Mouse (Mus musculus) heart, postnatal 0 days (tissue): ENCODE results near the gene Tap1. TPM values are rescaled to one million over a fixed set of nuclear protein-coding genes. Genes with fewer than 3 reads are reported as not detected.

Experiments used
- ATAC-seq: fragments of 200-750 bp; cut with Nextera tagmentation; 2 replicates; pipeline ENCODE4 v1.8.0; 2017; ENCODE audit warnings: low read depth, moderate number of reproducible peaks, moderate library complexity; ENCODE audit not compliant: insufficient read depth
- DNase-seq: peaks from one replicate; pipeline ENCODE4 v3.0.0-alpha.2; 2016; ENCODE audit warnings: low spot score
- H3K27ac ChIP-seq: fragments of 300-500 bp; sonication (generic); 2 replicates; pipeline ENCODE4 v1.5.1; 2014; ENCODE audit warnings: low read depth, mild to moderate bottlenecking
- H3K27me3 ChIP-seq: fragments of 300-500 bp; sonication (generic); 2 replicates; pipeline ENCODE4 v1.6.1; 2014; ENCODE audit warnings: low read length, mixed read lengths; ENCODE audit not compliant: control insufficient read depth, insufficient read depth
- H3K36me3 ChIP-seq: fragments of 300-500 bp; sonication (generic); replicated peaks from 2 replicates; pipeline ENCODE4 v1.6.1; 2014; ENCODE audit warnings: low read length, mixed read lengths; ENCODE audit not compliant: control insufficient read depth, insufficient read depth
- H3K4me1 ChIP-seq: fragments of 300-500 bp; sonication (generic); 2 replicates; pipeline ENCODE4 v1.6.1; 2014; ENCODE audit warnings: antibody characterized with exemption; ENCODE audit not compliant: control insufficient read depth, insufficient read depth
- H3K4me2 ChIP-seq: fragments of 300-500 bp; sonication (generic); 2 replicates; pipeline ENCODE4 v1.6.1; 2014; ENCODE audit warnings: low read depth, mild to moderate bottlenecking, low read length, moderate library complexity
- H3K4me3 ChIP-seq: fragments of 300-500 bp; sonication (generic); 2 replicates; pipeline ENCODE4 v1.5.1; 2014; ENCODE audit warnings: low read depth, low read length
- H3K9ac ChIP-seq: fragments of 300-500 bp; sonication (generic); replicated peaks from 2 replicates; pipeline ENCODE4 v1.6.1; 2014; ENCODE audit warnings: low read depth, low read length, mixed read lengths
- H3K9me3 ChIP-seq: fragments of 300-500 bp; sonication (generic); replicated peaks from 2 replicates; pipeline ENCODE4 v1.6.1; 2016; ENCODE audit warnings: low read length; ENCODE audit not compliant: control insufficient read depth
- CTCF ChIP-seq: IDR thresholded peaks from 2 replicates; pipeline ENCODE4 v1.5.1; 2016; ENCODE audit warnings: antibody characterized with exemption, control low read depth, low read depth
- EP300 ChIP-seq: IDR thresholded peaks from 2 replicates; pipeline ENCODE4 v1.6.1; 2016; ENCODE audit warnings: antibody characterized with exemption, low read depth
- WGBS: fragments of 180-500 bp; shearing (Covaris S2); extraction: QIAGEN DNeasy Blood & Tissue Kit; methylation state at CpG from one replicate; pipeline ENCODE4 v1.1.7; 2014; 5-methylcytosine and 5-hydroxymethylcytosine counted together
- polyA plus RNA-seq: library from polyadenylated mRNA; unstranded; fragments of >200 nt; fragmentation: Nextera tagmentation; extraction: Ambion mirVana; gene quantifications from 2 replicates; pipeline ENCODE4 v1.2.1, GENCODE M21; 2015
- total RNA-seq: library from RNA; depleted of rRNA; stranded (reverse); fragments of >200 nt; gene quantifications from 2 replicates; pipeline ENCODE4 v1.2.3, GENCODE M21; 2014; ENCODE audit warnings: low replicate concordance; rRNA removed

Gene Tap1
- total and polyA plus RNA-seq, 2 experiments from 2014 or later = 3.7 to 10.7 TPM

DNA sequence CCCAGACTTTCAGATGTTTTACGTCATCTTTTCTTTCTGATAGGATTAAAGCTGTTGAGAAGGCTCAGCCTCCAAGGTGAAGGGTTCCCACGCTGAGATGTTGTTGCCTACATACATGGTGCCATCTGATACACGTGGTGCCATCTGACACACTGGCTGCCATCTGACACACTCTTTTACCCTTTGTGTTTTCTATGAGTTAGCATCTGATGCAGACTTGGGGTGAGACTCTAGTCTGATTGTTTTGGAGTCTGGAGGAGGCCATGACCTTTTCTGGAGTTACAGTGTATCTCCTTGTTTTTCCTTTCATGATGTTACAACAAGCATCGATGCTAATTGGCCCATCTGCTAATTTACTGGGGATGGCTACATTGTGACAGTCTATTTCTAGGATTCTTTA lies 57.3 kb downstream of the Tap1 start:
- 65% methylated on average over 4 of the region's 4 CpGs for whole genome bisulfite sequencing
- H3K4me1 ChIP-seq = no peaks in the 10 kb centered on the region
- H3K36me3 ChIP-seq = no peaks in the 10 kb centered on the region
- no peak overlapping the region for H3K4me2 ChIP-seq
- DNase-seq = no peak
- H3K27me3 ChIP-seq = no peaks in the 10 kb centered on the region
- TF ChIP-seq CTCF (no peak), EP300 (no peak)
- H3K4me3 ChIP-seq = no peak overlapping the region
- no peak overlapping the region for H3K27ac ChIP-seq
- H3K9me3 ChIP-seq = peaks cover 6% of the 10 kb centered on the region; the same call in 1 of the 2 replicates
- no peak for ATAC-seq
- no peak overlapping the region for H3K9ac ChIP-seq

Other genes with a start within 250 kb of the Tap1 start
- 28.6 and 77.4 TPM in 2 replicates for gene Pfdn6, start 247.2 kb upstream of the Tap1 start, total RNA-seq
- gene Pfdn6, start 247.2 kb upstream of the Tap1 start, polyA plus RNA-seq = 123 and 128 TPM in 2 replicates
- 6.7 and 10.9 TPM in 2 replicates for gene Wdr46, start 246.9 kb upstream of the Tap1 start, total RNA-seq
- 8.9 and 11.1 TPM in 2 replicates for gene Wdr46, start 246.9 kb upstream of the Tap1 start, polyA plus RNA-seq
- gene B3galt4, start 236.1 kb upstream of the Tap1 start, total RNA-seq = 0.53 and 0.70 TPM in 2 replicates
- 5.5 and 6.1 TPM in 2 replicates for gene B3galt4, start 236.1 kb upstream of the Tap1 start, polyA plus RNA-seq
- 28.2 and 31.8 TPM in 2 replicates for gene Vps52, start 231.7 kb upstream of the Tap1 start, total RNA-seq
- gene Vps52, start 231.7 kb upstream of the Tap1 start, polyA plus RNA-seq = 27.8 TPM in 2 replicates
- gene Rps18, start 231.6 kb upstream of the Tap1 start, total RNA-seq = 1,548 and 1,735 TPM in 2 replicates
- 845 and 880 TPM in 2 replicates for gene Rps18, start 231.6 kb upstream of the Tap1 start, polyA plus RNA-seq
- gene H2-K1, start 187.2 kb upstream of the Tap1 start, total RNA-seq = 61.0 and 84.5 TPM in 2 replicates
- 42.9 and 48.4 TPM in 2 replicates for gene H2-K1, start 187.2 kb upstream of the Tap1 start, polyA plus RNA-seq
- 22.5 and 48.5 TPM in 2 replicates for gene Ring1, start 162.9 kb upstream of the Tap1 start, total RNA-seq
- gene Ring1, start 162.9 kb upstream of the Tap1 start, polyA plus RNA-seq = 10.3 and 11.9 TPM in 2 replicates
- gene H2-Ke6, start 159.5 kb upstream of the Tap1 start, total RNA-seq = 80.6 and 101 TPM in 2 replicates
- 58.5 and 64.6 TPM in 2 replicates for gene H2-Ke6, start 159.5 kb upstream of the Tap1 start, polyA plus RNA-seq
- 88.7 and 97.2 TPM in 2 replicates for gene Slc39a7, start 155.9 kb upstream of the Tap1 start, total RNA-seq
- gene Slc39a7, start 155.9 kb upstream of the Tap1 start, polyA plus RNA-seq = 79.7 and 85.4 TPM in 2 replicates
- 29.4 and 36.6 TPM in 2 replicates for gene Rxrb, start 155.7 kb upstream of the Tap1 start, total RNA-seq
- 28.4 and 31.2 TPM in 2 replicates for gene Rxrb, start 155.7 kb upstream of the Tap1 start, polyA plus RNA-seq
- gene Col11a2, start 148.1 kb upstream of the Tap1 start, total RNA-seq = 1.4 and 1.9 TPM in 2 replicates
- 0.25 and 0.29 TPM in 2 replicates for gene Col11a2, start 148.1 kb upstream of the Tap1 start, polyA plus RNA-seq
- gene H2-Oa, start 95.2 kb upstream of the Tap1 start, total RNA-seq = not detected in 2 replicates
- gene H2-Oa, start 95.2 kb upstream of the Tap1 start, polyA plus RNA-seq = not detected in 2 replicates
- gene H2-DMa, start 68.0 kb upstream of the Tap1 start, total RNA-seq = 2.6 and 7.2 TPM in 2 replicates
- gene H2-DMa, start 68.0 kb upstream of the Tap1 start, polyA plus RNA-seq = 4.2 and 4.6 TPM in 2 replicates
- 83.2 and 87.5 TPM in 2 replicates for gene Brd2, start 64.9 kb upstream of the Tap1 start, total RNA-seq
- gene Brd2, start 64.9 kb upstream of the Tap1 start, polyA plus RNA-seq = 33.4 and 38.4 TPM in 2 replicates
- 1.5 TPM in 1 of 2 replicates, not detected in the other for gene H2-DMb2, start 44.2 kb upstream of the Tap1 start, total RNA-seq
- gene H2-DMb2, start 44.2 kb upstream of the Tap1 start, polyA plus RNA-seq = 0.33 and 0.38 TPM in 2 replicates
- gene H2-DMb1, start 34.5 kb upstream of the Tap1 start, total RNA-seq = 0.19 TPM in 1 of 2 replicates, not detected in the other
- gene H2-DMb1, start 34.5 kb upstream of the Tap1 start, polyA plus RNA-seq = 0.65 and 0.90 TPM in 2 replicates
- gene Psmb9, start 211 bp downstream of the Tap1 start, total RNA-seq = 2.9 and 6.3 TPM in 2 replicates
- 2.5 and 3.6 TPM in 2 replicates for gene Psmb9, start 211 bp downstream of the Tap1 start, polyA plus RNA-seq
- 9.7 and 11.0 TPM in 2 replicates for gene Psmb8, start 10.2 kb downstream of the Tap1 start, total RNA-seq
- 9.4 and 9.9 TPM in 2 replicates for gene Psmb8, start 10.2 kb downstream of the Tap1 start, polyA plus RNA-seq
- 3.3 and 14.5 TPM in 2 replicates for gene Tap2, start 16.0 kb downstream of the Tap1 start, total RNA-seq
- 7.0 and 7.5 TPM in 2 replicates for gene Tap2, start 16.0 kb downstream of the Tap1 start, polyA plus RNA-seq
- not detected in 2 replicates for gene H2-Ob, start 51.4 kb downstream of the Tap1 start, total RNA-seq
- gene H2-Ob, start 51.4 kb downstream of the Tap1 start, polyA plus RNA-seq = 0.08 and 0.14 TPM in 2 replicates
- gene H2-Ab1, start 70.1 kb downstream of the Tap1 start, total RNA-seq = 0.69 and 4.1 TPM in 2 replicates
- gene H2-Ab1, start 70.1 kb downstream of the Tap1 start, polyA plus RNA-seq = 2.0 and 3.6 TPM in 2 replicates
- 5.8 TPM in 1 of 2 replicates, not detected in the other for gene H2-Aa, start 100.3 kb downstream of the Tap1 start, total RNA-seq
- gene H2-Aa, start 100.3 kb downstream of the Tap1 start, polyA plus RNA-seq = 1.7 and 2.5 TPM in 2 replicates
- 1.2 TPM in 1 of 2 replicates, not detected in the other for gene H2-Eb1, start 118.3 kb downstream of the Tap1 start, total RNA-seq
- gene H2-Eb1, start 118.3 kb downstream of the Tap1 start, polyA plus RNA-seq = 4.1 and 4.4 TPM in 2 replicates
- gene H2-Eb2, start 138.1 kb downstream of the Tap1 start, total RNA-seq = not detected in 2 replicates
- not detected in 2 replicates for gene H2-Eb2, start 138.1 kb downstream of the Tap1 start, polyA plus RNA-seq
- not detected in 2 replicates for gene Btnl2, start 167.3 kb downstream of the Tap1 start, total RNA-seq
- gene Btnl2, start 167.3 kb downstream of the Tap1 start, polyA plus RNA-seq = not detected in 2 replicates
- not detected in 2 replicates for gene Btnl1, start 189.6 kb downstream of the Tap1 start, total RNA-seq
- gene Btnl1, start 189.6 kb downstream of the Tap1 start, polyA plus RNA-seq = not detected in 2 replicates
- gene BC051142, start 211.3 kb downstream of the Tap1 start, total RNA-seq = not detected in 2 replicates
- 0.41 and 0.62 TPM in 2 replicates for gene BC051142, start 211.3 kb downstream of the Tap1 start, polyA plus RNA-seq